Mouse (Mus musculus) cortical plate, adult 2 months (tissue): Measurements from ENCODE around the gene S100pbp. TPM values are rescaled to one million over a fixed set of nuclear protein-coding genes. Genes with fewer than 3 reads are reported as not detected.
"Not testable (repeated sequence)": the region's sequence is repeated elsewhere in the genome, so short reads cannot be mapped to it uniquely, and the experiment has no call there.

Experiments used
- H3K27ac ChIP-seq: fragments of 200-500 bp; 2 replicates; pipeline ENCODE4 v1.5.1; 2012; ENCODE audit warnings: low read length, control low read depth, inconsistent platforms; ENCODE audit not compliant: insufficient read depth
- H3K4me1 ChIP-seq: fragments of 200-500 bp; 2 replicates; pipeline ENCODE4 v1.6.1; 2011; ENCODE audit warnings: low read length; ENCODE audit not compliant: control insufficient read depth, insufficient read depth
- H3K4me3 ChIP-seq: fragments of 200-500 bp; 2 replicates; pipeline ENCODE4 v1.5.1; 2011; ENCODE audit warnings: mild to moderate bottlenecking, low read length, control low read depth; ENCODE audit not compliant: insufficient read depth
- CTCF ChIP-seq: fragments of 200-500 bp; IDR thresholded peaks from 2 replicates; pipeline ENCODE4 v1.5.1; 2011; ENCODE audit warnings: mild to moderate bottlenecking, control low read depth, low read length; ENCODE audit not compliant: insufficient read depth; ENCODE audit errors: extremely low read depth
- POLR2A ChIP-seq: fragments of 200-500 bp; IDR thresholded peaks from 2 replicates; pipeline ENCODE4 v1.6.1; 2011; ENCODE audit warnings: mild to moderate bottlenecking, low read length, control low read depth; ENCODE audit not compliant: insufficient read depth; ENCODE audit errors: extremely low read depth
- polyA plus RNA-seq: library from polyadenylated mRNA; depleted of rRNA; stranded (reverse); fragments of >200 nt; gene quantifications from 2 replicates; pipeline ENCODE4 v1.2.3, GENCODE M21; 2012

Gene S100pbp
- polyA plus RNA-seq, 1 experiment: 24.3 TPM

GRCm38 (mm10) chr4:129221097-129222010 is 31.8 kb upstream of the S100pbp start:
- no peak for TF ChIP-seq POLR2A
- TF ChIP-seq CTCF: no peak
- Histone ChIP-seq H3K27ac (no peak overlapping the region), H3K4me1 (no peaks in the 10 kb centered on the region), H3K4me3 (no peak overlapping the region)

- Histone ChIP-seq H3K4me3 (no peak overlapping the region), H3K27ac (no peak overlapping the region), H3K4me1 (no peaks in the 10 kb centered on the region)
- TF ChIP-seq POLR2A: no peak
- no peak for TF ChIP-seq CTCF
Measured at GRCm38 (mm10) chr4:129220376-129221089, 31.0 kb upstream of the S100pbp start.

- TF ChIP-seq POLR2A: no peak
- Histone ChIP-seq H3K27ac (no peak overlapping the region), H3K4me3 (no peak overlapping the region), H3K4me1 (no peaks in the 10 kb centered on the region)
Measured at GRCm38 (mm10) chr4:129219198-129219597, 29.7 kb upstream of the S100pbp start.

GRCm38 (mm10) chr4:129218569-129219175 is 29.1 kb upstream of the S100pbp start:
- H3K27ac ChIP-seq: no peak overlapping the region
- TF ChIP-seq CTCF: no peak
- no peak for TF ChIP-seq POLR2A
- no peaks in the 10 kb centered on the region for H3K4me1 ChIP-seq
- no peak overlapping the region for H3K4me3 ChIP-seq

GRCm38 (mm10) chr4:129212486-129212885 is 23.0 kb upstream of the S100pbp start:
- not testable (repeated sequence) for H3K27ac ChIP-seq, H3K4me1 ChIP-seq, H3K4me3 ChIP-seq

- H3K4me3 ChIP-seq: no peak overlapping the region
- TF ChIP-seq CTCF: no peak
- no peak for TF ChIP-seq POLR2A
- H3K27ac ChIP-seq: no peak overlapping the region
- no peaks in the 10 kb centered on the region for H3K4me1 ChIP-seq
Measured at GRCm38 (mm10) chr4:129211461-129211860, 21.9 kb upstream of the S100pbp start.

- no peaks in the 10 kb centered on the region for H3K4me1 ChIP-seq
- no peak overlapping the region for H3K27ac ChIP-seq
- H3K4me3 ChIP-seq: no peak overlapping the region
- TF ChIP-seq CTCF: peak; percentile 41
- TF ChIP-seq POLR2A: no peak
Measured at GRCm38 (mm10) chr4:129209504-129209903, 20.0 kb upstream of the S100pbp start.

- TF ChIP-seq POLR2A (no peak), CTCF (no peak)
- no peak overlapping the region for H3K27ac ChIP-seq
- H3K4me3 ChIP-seq: no peak overlapping the region
- H3K4me1 ChIP-seq: no peaks in the 10 kb centered on the region
Measured at GRCm38 (mm10) chr4:129206792-129207191, 17.3 kb upstream of the S100pbp start.

GRCm38 (mm10) chr4:129204655-129205054 is 15.1 kb upstream of the S100pbp start:
- Histone ChIP-seq H3K4me3 (no peak overlapping the region), H3K27ac (no peak overlapping the region), H3K4me1 (no peaks in the 10 kb centered on the region)
- TF ChIP-seq POLR2A (no peak), CTCF (no peak)

- H3K4me3 ChIP-seq: no peak overlapping the region
- TF ChIP-seq POLR2A: no peak
- no peak for TF ChIP-seq CTCF
- H3K4me1 ChIP-seq: no peaks in the 10 kb centered on the region
- H3K27ac ChIP-seq: no peak overlapping the region
Measured at GRCm38 (mm10) chr4:129197514-129197913, 8.0 kb upstream of the S100pbp start.
